Mouse (Mus musculus) small intestine, adult 2 months (tissue): ENCODE measurements at regions not wholly inside any gene's neighbourhood (a gene's known extent, or its start where the extent isn't known, plus 50 kb on each side); places are given as distances from the start of the nearest gene placed in this dataset.

Experiments used
- CTCF ChIP-seq: fragments of 200-500 bp; IDR thresholded peaks from 2 replicates; pipeline ENCODE4 v1.5.1; 2012; ENCODE audit warnings: low read depth, mild to moderate bottlenecking, control low read depth, inconsistent platforms, low read length, moderate library complexity, mixed read lengths; ENCODE audit not compliant: insufficient replicate concordance, insufficient read length; ENCODE audit errors: extremely low read depth
- POLR2A ChIP-seq: fragments of 200-500 bp; IDR thresholded peaks from 2 replicates; pipeline ENCODE4 v1.6.1; 2012; ENCODE audit warnings: low read depth, mild to moderate bottlenecking, control low read depth, inconsistent platforms, low read length, moderate library complexity

GRCm38 (mm10) chr7:71533109-71533508 lies 181.8 kb upstream of the Gm10295 start:
- TF ChIP-seq CTCF (no peak), POLR2A (no peak)
